Mouse (Mus musculus) G1E-ER4 (cell line): ENCODE measurements around the gene 1700102P08Rik. TPM values are rescaled to one million over a fixed set of nuclear protein-coding genes. Genes with fewer than 3 reads are reported as not detected.

Source experiments
- GATA1 ChIP-seq: IDR thresholded peaks from one replicate; pipeline ENCODE4 v1.8.0; 2012; ENCODE audit warnings: low read length, inconsistent platforms
- polyA plus RNA-seq: library from polyadenylated mRNA; stranded (reverse); fragments of >175 nt; gene quantifications from 2 replicates; pipeline ENCODE4 v1.2.3, GENCODE M21; 2012

1700102P08Rik gene
- polyA plus RNA-seq, 1 experiment = 0.51 TPM

GRCm38 (mm10) chr9:108401186-108401960 is 8.8 kb downstream of the 1700102P08Rik start:
- no peak for TF ChIP-seq GATA1

- no peak for TF ChIP-seq GATA1
Measured at GRCm38 (mm10) chr9:108403081-108403480, 10.5 kb downstream of the 1700102P08Rik start.

GRCm38 (mm10) chr9:108404451-108404850 is 11.8 kb downstream of the 1700102P08Rik start:
- no peak for TF ChIP-seq GATA1

GRCm38 (mm10) chr9:108409535-108409934 is 16.9 kb downstream of the 1700102P08Rik start:
- TF ChIP-seq GATA1 = no peak

- TF ChIP-seq GATA1 = no peak
Measured at GRCm38 (mm10) chr9:108411381-108411942, 18.9 kb downstream of the 1700102P08Rik start.

- no peak for TF ChIP-seq GATA1
Measured at GRCm38 (mm10) chr9:108412221-108412620, 19.6 kb downstream of the 1700102P08Rik start.

- TF ChIP-seq GATA1 = no peak
Measured at GRCm38 (mm10) chr9:108428384-108428783, 35.8 kb downstream of the 1700102P08Rik start, which contains the start of gene Ccdc36. Gene Ccdc36 (minus strand): TSS chr9:108428484.

GRCm38 (mm10) chr9:108431431-108432067 is 38.9 kb downstream of the 1700102P08Rik start:
- no peak for TF ChIP-seq GATA1

GRCm38 (mm10) chr9:108436182-108436581 is 43.6 kb downstream of the 1700102P08Rik start, which contains the start of gene BC048562:
Gene BC048562 (plus strand): TSS chr9:108436482.
- TF ChIP-seq GATA1 = no peak

- TF ChIP-seq GATA1 = no peak
Measured at GRCm38 (mm10) chr9:108439176-108439575, 46.6 kb downstream of the 1700102P08Rik start.

- no peak for TF ChIP-seq GATA1
Measured at GRCm38 (mm10) chr9:108440485-108440884, 47.9 kb downstream of the 1700102P08Rik start.

- TF ChIP-seq GATA1 = no peak
Measured at GRCm38 (mm10) chr9:108441236-108441919, 48.8 kb downstream of the 1700102P08Rik start.

- TF ChIP-seq GATA1 = no peak
Measured at GRCm38 (mm10) chr9:108445125-108445524, 52.5 kb downstream of the 1700102P08Rik start.

GRCm38 (mm10) chr9:108449860-108450259 is 57.3 kb downstream of the 1700102P08Rik start:
- no peak for TF ChIP-seq GATA1

GRCm38 (mm10) chr9:108450292-108451169 is 57.9 kb downstream of the 1700102P08Rik start:
- TF ChIP-seq GATA1 = no peak

- TF ChIP-seq GATA1 = no peak
Measured at GRCm38 (mm10) chr9:108451170-108451493, 58.5 kb downstream of the 1700102P08Rik start.
